Mouse (Mus musculus): ENCODE measurements around the gene Syt6. TPM values are rescaled to one million over a fixed set of nuclear protein-coding genes. Genes with fewer than 3 reads are reported as not detected.

Gene Syt6
- polyA plus RNA-seq, 1 experiment from 2014 or later, result 0.07 TPM

- Histone ChIP-seq H3K9me3 (replicated peaks; ENCODE audit: control insufficient read depth, low read length) (no peaks in the 10 kb centered on the region), H3K4me3 (ENCODE audit: low read length) (no peak overlapping the region), H3K4me2 (ENCODE audit: low read depth, low read length) (no peak overlapping the region), H3K4me1 (ENCODE audit: control insufficient read depth, insufficient read depth, low read length) (no peaks in the 10 kb centered on the region), H3K27ac (ENCODE audit: low read length) (no peak overlapping the region), H3K36me3 (ENCODE audit: control insufficient read depth, insufficient read depth) (no peaks in the 10 kb centered on the region), H3K27me3 (ENCODE audit: control insufficient read depth, insufficient read depth, low read length) (peaks cover 9% of the 10 kb centered on the region), H3K9ac (ENCODE audit: low read length) (no peak overlapping the region)
- no peak for ATAC-seq (replicated peaks; ENCODE audit: extremely low read depth, insufficient read depth, low FRiP score)
- 62% methylated on average over 3 of the region's 3 CpGs for whole genome bisulfite sequencing
Measured at GRCm38 (mm10) chr3:103567226-103567625, 7.8 kb upstream of the Syt6 start.

GRCm38 (mm10) chr3:103572526-103572925, 2.5 kb upstream of the Syt6 start:
- H3K9ac ChIP-seq (ENCODE audit: low read length), result no peak overlapping the region
- WGBS, result 68% methylated on average over 4 of the region's 4 CpGs
- H3K27me3 ChIP-seq (ENCODE audit: control insufficient read depth, insufficient read depth, low read length), result peaks cover 62% of the 10 kb centered on the region
- no peaks in the 10 kb centered on the region for H3K36me3 ChIP-seq (ENCODE audit: control insufficient read depth, insufficient read depth)
- ATAC-seq (replicated peaks; ENCODE audit: extremely low read depth, insufficient read depth, low FRiP score), result no peak
- H3K4me1 ChIP-seq (ENCODE audit: control insufficient read depth, insufficient read depth, low read length), result peaks cover 15% of the 10 kb centered on the region
- H3K27ac ChIP-seq (ENCODE audit: low read length), result no peak overlapping the region
- H3K4me3 ChIP-seq (ENCODE audit: low read length), result no peak overlapping the region
- H3K9me3 ChIP-seq (replicated peaks; ENCODE audit: control insufficient read depth, low read length), result no peaks in the 10 kb centered on the region
- H3K4me2 ChIP-seq (ENCODE audit: low read depth, low read length), result no peak overlapping the region

- Histone ChIP-seq H3K9me3 (replicated peaks; ENCODE audit: control insufficient read depth, low read length) (no peaks in the 10 kb centered on the region), H3K27me3 (ENCODE audit: control insufficient read depth, insufficient read depth, low read length) (peaks cover 69% of the 10 kb centered on the region), H3K4me2 (ENCODE audit: low read depth, low read length) (no peak overlapping the region), H3K4me1 (ENCODE audit: control insufficient read depth, insufficient read depth, low read length) (peaks cover 15% of the 10 kb centered on the region), H3K9ac (ENCODE audit: low read length) (no peak overlapping the region), H3K4me3 (ENCODE audit: low read length) (no peak overlapping the region), H3K36me3 (ENCODE audit: control insufficient read depth, insufficient read depth) (no peaks in the 10 kb centered on the region), H3K27ac (ENCODE audit: low read length) (no peak overlapping the region)
- ATAC-seq (replicated peaks; ENCODE audit: extremely low read depth, insufficient read depth, low FRiP score), result no peak
- WGBS, result 3% methylated on average over 20 of the region's 20 CpGs
Measured at GRCm38 (mm10) chr3:103573106-103573790, 1.8 kb upstream of the Syt6 start.

GRCm38 (mm10) chr3:103573791-103574166, 1.3 kb upstream of the Syt6 start:
- H3K4me2 ChIP-seq (ENCODE audit: low read depth, low read length), result no peak overlapping the region
- under 1% methylated on average over 14 of the region's 14 CpGs for WGBS

DNA sequence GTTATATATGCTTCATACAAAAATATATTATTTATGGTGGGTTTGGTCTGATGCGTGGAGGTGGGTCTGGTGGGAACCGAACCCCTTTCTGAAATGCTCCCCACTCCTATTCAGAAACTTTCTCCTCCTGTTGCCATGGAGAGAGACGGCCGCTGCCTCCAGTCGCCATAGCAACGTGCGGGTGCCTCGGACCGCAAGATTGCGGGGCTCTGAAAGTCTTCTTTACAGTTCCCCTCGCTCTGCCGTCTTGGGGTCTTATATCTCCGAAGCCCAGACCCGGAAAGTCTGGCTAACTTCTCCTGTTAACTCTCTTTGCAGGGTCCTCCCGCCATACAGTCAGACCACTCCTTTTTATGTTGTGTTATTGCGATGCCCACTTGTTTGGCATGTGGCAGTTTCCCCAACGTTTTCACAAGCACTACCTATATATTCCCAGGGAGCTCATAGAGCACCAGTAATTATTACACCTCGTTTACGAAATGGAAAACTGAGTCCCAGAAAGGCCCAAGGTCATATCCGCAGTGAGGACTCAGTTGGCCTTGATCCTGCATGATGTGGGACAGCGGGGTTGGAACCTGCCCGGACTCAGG, 370 bp upstream of the Syt6 start:
- Histone ChIP-seq H3K4me3 (ENCODE audit: low read length) (peak overlapping the region; percentile 56), H3K27me3 (ENCODE audit: control insufficient read depth, insufficient read depth, low read length) (peaks cover 80% of the 10 kb centered on the region), H3K27ac (ENCODE audit: low read length) (no peak overlapping the region), H3K4me1 (ENCODE audit: control insufficient read depth, insufficient read depth, low read length) (peaks cover 15% of the 10 kb centered on the region), H3K4me2 (ENCODE audit: low read depth, low read length) (no peak overlapping the region; the same call in 1 of the 2 replicates), H3K9me3 (replicated peaks; ENCODE audit: control insufficient read depth, low read length) (no peaks in the 10 kb centered on the region), H3K9ac (ENCODE audit: low read length) (no peak overlapping the region), H3K36me3 (ENCODE audit: control insufficient read depth, insufficient read depth) (no peaks in the 10 kb centered on the region)
- WGBS, result 15% methylated on average over 22 of the region's 22 CpGs
- no peak for ATAC-seq (replicated peaks; ENCODE audit: extremely low read depth, insufficient read depth, low FRiP score)

More at GRCm38 (mm10) chr3:103573791-103574166, 1.3 kb upstream of the Syt6 start:
- H3K4me3 ChIP-seq (ENCODE audit: low read length), result no peak overlapping the region
- H3K9me3 ChIP-seq (replicated peaks; ENCODE audit: control insufficient read depth, low read length), result no peaks in the 10 kb centered on the region
- H3K27me3 ChIP-seq (ENCODE audit: control insufficient read depth, insufficient read depth, low read length), result peaks cover 73% of the 10 kb centered on the region
- H3K4me1 ChIP-seq (ENCODE audit: control insufficient read depth, insufficient read depth, low read length), result peaks cover 15% of the 10 kb centered on the region
- H3K27ac ChIP-seq (ENCODE audit: low read length), result no peak overlapping the region
- ATAC-seq (replicated peaks; ENCODE audit: extremely low read depth, insufficient read depth, low FRiP score), result peak; percentile 72
- no peaks in the 10 kb centered on the region for H3K36me3 ChIP-seq (ENCODE audit: control insufficient read depth, insufficient read depth)
- H3K9ac ChIP-seq (ENCODE audit: low read length), result no peak overlapping the region

GRCm38 (mm10) chr3:103575893-103576641, 1.0 kb downstream of the Syt6 start:
- Histone ChIP-seq H3K9ac (ENCODE audit: low read length) (0 out of 2 replicates have a peak overlapping the region, but pooled peaks have one; percentile 1), H3K27ac (ENCODE audit: low read length) (no peak overlapping the region), H3K4me3 (ENCODE audit: low read length) (peak overlapping the region; percentile 56), H3K9me3 (replicated peaks; ENCODE audit: control insufficient read depth, low read length) (no peaks in the 10 kb centered on the region), H3K36me3 (ENCODE audit: control insufficient read depth, insufficient read depth) (no peaks in the 10 kb centered on the region), H3K27me3 (ENCODE audit: control insufficient read depth, insufficient read depth, low read length) (peaks cover 78% of the 10 kb centered on the region), H3K4me1 (ENCODE audit: control insufficient read depth, insufficient read depth, low read length) (peaks cover 15% of the 10 kb centered on the region), H3K4me2 (ENCODE audit: low read depth, low read length) (peak overlapping the region; percentile 85)
- ATAC-seq (replicated peaks; ENCODE audit: extremely low read depth, insufficient read depth, low FRiP score), result no peak
- 1% methylated on average over 64 of the region's 69 CpGs for WGBS

GRCm38 (mm10) chr3:103587136-103587535, 12.1 kb downstream of the Syt6 start:
- no peak overlapping the region for H3K4me3 ChIP-seq (ENCODE audit: low read length)
- WGBS, result 89% methylated on average over 17 of the region's 17 CpGs
- no peak overlapping the region for H3K27ac ChIP-seq (ENCODE audit: low read length)
- 0 out of 2 replicates have a peak, but pooled peaks cover 2% of the 10 kb centered on the region for H3K27me3 ChIP-seq (ENCODE audit: control insufficient read depth, insufficient read depth, low read length)
- H3K4me2 ChIP-seq (ENCODE audit: low read depth, low read length), result no peak overlapping the region
- H3K36me3 ChIP-seq (ENCODE audit: control insufficient read depth, insufficient read depth), result no peaks in the 10 kb centered on the region
- no peak for ATAC-seq (replicated peaks; ENCODE audit: extremely low read depth, insufficient read depth, low FRiP score)
- H3K9ac ChIP-seq (ENCODE audit: low read length), result no peak overlapping the region
- H3K9me3 ChIP-seq (replicated peaks; ENCODE audit: control insufficient read depth, low read length), result no peaks in the 10 kb centered on the region
- no peaks in the 10 kb centered on the region for H3K4me1 ChIP-seq (ENCODE audit: control insufficient read depth, insufficient read depth, low read length)

DNA sequence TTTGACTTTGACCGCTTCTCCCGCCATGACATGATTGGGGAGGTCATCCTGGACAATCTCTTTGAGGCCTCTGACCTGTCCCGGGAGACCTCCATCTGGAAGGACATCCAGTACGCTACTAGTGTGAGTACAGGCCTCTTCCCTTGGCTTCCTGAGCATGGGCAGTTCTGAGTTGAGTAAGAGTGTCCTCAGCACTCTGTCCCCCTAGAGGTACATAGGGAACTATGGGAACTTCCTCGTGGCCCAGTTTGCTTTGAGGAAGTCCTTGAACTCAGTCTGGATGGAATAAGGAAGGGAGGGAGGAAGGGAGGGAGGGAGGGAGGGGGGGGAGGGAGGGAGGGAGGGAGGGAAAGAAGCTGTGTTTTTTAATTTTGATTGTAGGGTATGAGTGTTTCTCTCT, 12.6 kb downstream of the Syt6 start:
- Histone ChIP-seq H3K27ac (ENCODE audit: low read length) (no peak overlapping the region), H3K27me3 (ENCODE audit: control insufficient read depth, insufficient read depth, low read length) (0 out of 2 replicates have a peak, but pooled peaks cover 2% of the 10 kb centered on the region), H3K4me1 (ENCODE audit: control insufficient read depth, insufficient read depth, low read length) (no peaks in the 10 kb centered on the region), H3K36me3 (ENCODE audit: control insufficient read depth, insufficient read depth) (no peaks in the 10 kb centered on the region), H3K9ac (ENCODE audit: low read length) (no peak overlapping the region), H3K4me3 (ENCODE audit: low read length) (no peak overlapping the region), H3K4me2 (ENCODE audit: low read depth, low read length) (no peak overlapping the region), H3K9me3 (replicated peaks; ENCODE audit: control insufficient read depth, low read length) (no peaks in the 10 kb centered on the region)
- WGBS, result 77% methylated on average over 5 of the region's 5 CpGs
- no peak for ATAC-seq (replicated peaks; ENCODE audit: extremely low read depth, insufficient read depth, low FRiP score)

DNA sequence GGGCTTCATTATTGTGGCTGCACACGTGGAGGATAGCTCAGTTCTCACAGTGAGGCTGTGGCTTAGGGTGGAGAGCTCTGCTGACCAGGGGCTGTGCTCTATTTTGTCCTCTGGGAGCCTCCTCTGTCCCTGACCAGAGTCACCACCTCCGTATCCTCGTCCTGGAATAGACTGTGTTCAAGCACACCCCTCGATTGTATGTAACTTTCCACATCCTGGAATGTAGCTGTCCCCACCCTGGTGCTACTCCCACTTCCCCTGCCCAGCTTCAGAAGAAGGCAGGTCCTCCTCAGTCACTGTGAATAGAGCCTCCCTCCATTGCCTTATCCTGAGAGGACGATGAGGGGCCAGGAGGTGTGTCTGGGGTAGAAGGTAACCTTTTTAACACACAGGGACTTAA, 14.6 kb downstream of the Syt6 start:
- Histone ChIP-seq H3K36me3 (ENCODE audit: control insufficient read depth, insufficient read depth) (no peaks in the 10 kb centered on the region), H3K4me1 (ENCODE audit: control insufficient read depth, insufficient read depth, low read length) (no peaks in the 10 kb centered on the region), H3K27ac (ENCODE audit: low read length) (no peak overlapping the region), H3K27me3 (ENCODE audit: control insufficient read depth, insufficient read depth, low read length) (0 out of 2 replicates have a peak, but pooled peaks cover 2% of the 10 kb centered on the region), H3K9me3 (replicated peaks; ENCODE audit: control insufficient read depth, low read length) (no peaks in the 10 kb centered on the region), H3K4me2 (ENCODE audit: low read depth, low read length) (no peak overlapping the region), H3K9ac (ENCODE audit: low read length) (no peak overlapping the region), H3K4me3 (ENCODE audit: low read length) (no peak overlapping the region)
- WGBS, result 37% methylated on average over 5 of the region's 5 CpGs
- ATAC-seq (replicated peaks; ENCODE audit: extremely low read depth, insufficient read depth, low FRiP score), result no peak
